Mouse (Mus musculus): Measurements from ENCODE around the gene Chchd6.

GRCm38 (mm10) chr6:89409041-89409440 is 186.4 kb downstream of the Chchd6 start:
- TF ChIP-seq CTCF (IDR thresholded peaks at IDR 0.05; ENCODE audit: extremely low read depth, insufficient read depth, insufficient read length, insufficient replicate concordance): no peak
- no peak for TF ChIP-seq POLR2A (IDR thresholded peaks at IDR 0.05; ENCODE audit: low read depth, low read length)
